Mouse (Mus musculus): ENCODE measurements around the gene Rab25. TPM values are rescaled to one million over a fixed set of nuclear protein-coding genes. Genes with fewer than 3 reads are reported as not detected.

Gene Rab25
- total RNA-seq, 2 experiments from 2014 or later = 0.26 TPM; not detected in 1

DNA sequence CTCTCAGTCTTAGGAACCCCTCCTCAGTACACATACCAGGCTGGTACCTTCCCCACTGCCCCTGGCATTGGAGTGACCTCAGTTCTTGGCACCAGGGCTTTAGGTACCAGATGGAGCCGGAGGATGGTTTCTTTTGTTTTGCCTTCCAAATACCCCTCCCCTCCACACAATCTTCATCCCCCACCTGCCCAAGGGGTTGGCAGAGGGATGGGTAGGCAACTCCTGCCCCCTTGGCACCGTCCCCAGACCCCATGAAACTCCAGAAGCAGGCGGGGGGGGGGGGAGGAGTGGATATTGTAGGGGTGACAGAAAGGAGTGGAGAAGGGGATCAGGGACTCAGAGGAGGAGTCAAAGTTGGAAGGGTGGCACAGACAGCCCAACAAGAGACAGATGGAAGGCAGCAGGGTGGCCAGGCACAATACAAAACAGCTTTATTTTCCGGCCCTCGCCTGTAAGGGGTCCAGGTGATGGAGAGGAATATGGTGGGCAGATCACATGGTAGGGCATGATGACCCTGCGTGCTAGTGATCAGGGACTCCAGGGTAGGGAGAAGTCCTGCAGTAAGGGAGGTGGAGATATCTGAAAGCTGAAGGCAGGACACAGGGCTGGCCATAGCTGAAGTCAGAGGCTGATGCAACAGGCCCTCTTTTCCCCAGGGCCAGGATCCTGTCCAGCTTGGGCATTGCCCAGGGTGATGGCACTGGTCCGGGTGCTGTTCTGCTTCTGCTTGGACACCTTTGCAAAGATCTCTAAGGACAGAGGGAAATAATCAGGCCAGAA is 6.3 kb downstream of the Rab25 start:
- DNase-seq = no peak

DNA sequence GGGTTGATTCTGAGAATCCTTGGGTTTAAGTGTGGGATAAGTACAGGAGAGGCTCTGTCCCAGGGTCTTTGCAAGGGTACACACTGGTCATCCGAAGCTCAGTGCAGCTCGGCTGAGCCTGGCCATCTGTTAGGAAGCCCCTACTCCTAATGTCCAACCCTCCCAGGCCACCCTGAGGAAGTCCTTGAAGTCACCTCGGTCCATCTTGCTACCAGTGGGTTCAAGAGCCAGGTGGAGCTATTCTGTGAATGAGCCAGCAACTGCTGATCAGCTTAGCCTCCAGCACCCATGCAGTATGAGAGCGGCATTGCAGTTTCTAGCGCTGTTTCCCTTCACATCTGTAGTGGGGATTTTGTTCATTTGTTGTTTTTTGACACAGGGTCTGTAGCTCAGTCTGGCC is 8.0 kb downstream of the Rab25 start:
- DNase-seq = no peak

DNA sequence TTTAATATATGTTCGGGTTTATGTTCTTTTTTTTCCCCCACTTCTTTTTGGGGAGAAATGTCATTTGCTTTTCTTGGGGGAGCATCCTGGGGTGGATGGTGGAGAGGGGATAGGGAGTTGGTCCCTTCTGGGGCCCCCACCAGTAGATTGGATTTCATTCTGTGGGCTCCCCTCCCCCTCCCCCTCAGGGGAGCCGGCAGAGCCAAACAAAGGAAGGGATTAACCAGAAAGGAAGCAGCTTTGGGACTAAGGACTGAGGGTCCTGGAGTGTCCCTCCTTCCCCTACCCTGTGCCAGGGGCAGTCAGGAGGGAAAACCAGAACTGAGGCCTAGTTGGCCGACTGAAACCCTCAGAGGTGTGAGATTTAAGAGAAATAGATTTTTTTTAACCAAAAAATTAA is 8.7 kb downstream of the Rab25 start:
- no peak for DNase-seq

DNA sequence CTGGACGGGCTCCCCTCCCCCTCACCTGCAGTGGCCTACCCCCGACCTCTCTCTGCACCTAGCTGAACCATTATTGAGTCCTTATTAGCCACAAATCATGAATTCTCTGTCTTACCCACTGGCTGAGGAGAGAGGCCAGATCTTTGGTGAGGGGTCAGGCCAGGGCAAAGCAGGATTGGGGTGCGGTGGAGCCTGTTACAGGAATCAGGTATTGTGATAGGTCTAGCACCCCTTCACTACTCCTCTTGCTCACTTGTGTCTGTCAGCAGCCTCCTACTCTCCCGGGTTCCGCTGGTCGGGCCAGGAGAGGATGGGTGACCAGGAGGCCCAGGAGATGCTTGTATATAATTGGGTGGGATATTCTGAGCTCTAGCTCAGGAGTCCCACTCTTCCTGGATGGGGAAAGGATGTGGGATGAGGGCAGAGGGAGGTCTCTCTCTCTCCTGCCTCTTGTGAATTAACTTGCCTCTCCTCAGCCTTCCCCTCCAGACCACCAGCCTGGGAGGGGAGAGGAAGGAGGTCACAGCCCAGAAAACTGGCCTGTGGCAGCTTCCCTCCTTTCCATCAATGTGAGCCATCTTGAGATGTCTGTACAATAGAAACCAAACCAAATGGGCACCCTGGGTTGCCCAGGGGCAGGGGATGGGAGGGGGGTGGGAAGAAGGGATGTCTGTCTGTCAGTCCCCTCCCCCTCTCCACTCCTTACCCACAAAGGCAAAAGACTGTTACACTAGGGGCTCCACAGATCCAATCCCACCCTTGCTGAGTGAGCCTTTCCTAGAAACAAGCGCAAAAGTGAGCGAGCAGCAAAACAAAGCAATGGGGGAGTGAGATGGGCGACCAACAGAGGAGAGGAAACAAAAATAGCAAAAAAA is 9.6 kb downstream of the Rab25 start:
- DNase-seq = no peak

DNA sequence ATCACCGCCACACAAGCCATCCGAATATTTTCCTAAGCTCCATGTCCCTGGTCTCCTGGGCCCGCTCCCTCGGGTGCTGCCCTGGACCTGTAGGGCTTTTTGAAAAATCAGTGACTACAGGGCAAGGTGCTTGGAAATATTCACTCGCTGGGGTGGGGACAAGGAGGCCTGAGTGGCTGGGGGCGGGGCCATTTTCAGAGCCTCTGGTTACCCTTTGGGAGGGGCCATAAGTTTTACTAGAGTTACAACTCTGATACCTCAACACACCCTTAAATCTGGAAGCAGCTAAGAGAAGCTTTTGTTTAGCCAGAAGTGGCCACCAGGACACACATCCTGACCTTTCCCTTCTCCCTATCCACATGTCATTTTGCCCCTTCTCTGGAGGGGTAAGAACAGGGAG is 11.0 kb downstream of the Rab25 start:
- DNase-seq = no peak

DNA sequence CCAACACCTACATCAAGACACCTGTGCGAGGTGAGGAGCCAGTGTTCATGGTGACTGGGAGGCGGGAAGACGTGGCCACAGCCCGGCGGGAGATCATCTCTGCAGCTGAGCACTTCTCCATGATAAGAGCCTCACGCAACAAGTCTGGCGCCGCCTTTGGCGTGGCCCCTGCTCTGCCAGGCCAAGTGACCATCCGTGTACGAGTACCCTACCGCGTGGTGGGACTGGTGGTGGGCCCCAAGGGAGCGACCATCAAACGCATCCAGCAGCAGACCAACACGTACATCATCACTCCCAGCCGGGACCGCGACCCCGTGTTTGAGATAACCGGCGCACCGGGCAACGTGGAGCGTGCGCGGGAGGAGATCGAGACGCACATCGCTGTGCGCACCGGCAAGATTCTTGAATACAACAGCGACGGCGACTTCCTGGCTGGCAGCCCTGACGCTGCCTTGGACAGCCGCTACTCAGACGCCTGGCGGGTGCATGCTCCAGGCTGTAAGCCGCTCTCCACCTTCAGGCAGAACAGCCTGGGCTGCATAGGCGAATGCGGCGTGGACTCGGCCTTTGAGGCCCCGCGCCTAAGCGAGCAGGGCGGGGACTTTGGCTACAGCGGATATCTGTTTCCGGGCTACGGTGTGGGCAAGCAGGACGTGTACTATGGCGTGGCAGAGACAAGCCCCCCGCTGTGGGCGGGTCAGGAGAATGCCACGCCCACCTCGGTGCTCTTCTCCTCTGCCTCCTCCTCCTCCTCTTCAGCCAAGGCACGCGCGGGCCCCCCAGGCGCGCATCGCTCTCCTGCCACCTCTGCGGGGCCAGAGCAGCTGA is 11.8 kb downstream of the Rab25 start:
- peak; percentile 85 to 91 for DNase-seq

DNA sequence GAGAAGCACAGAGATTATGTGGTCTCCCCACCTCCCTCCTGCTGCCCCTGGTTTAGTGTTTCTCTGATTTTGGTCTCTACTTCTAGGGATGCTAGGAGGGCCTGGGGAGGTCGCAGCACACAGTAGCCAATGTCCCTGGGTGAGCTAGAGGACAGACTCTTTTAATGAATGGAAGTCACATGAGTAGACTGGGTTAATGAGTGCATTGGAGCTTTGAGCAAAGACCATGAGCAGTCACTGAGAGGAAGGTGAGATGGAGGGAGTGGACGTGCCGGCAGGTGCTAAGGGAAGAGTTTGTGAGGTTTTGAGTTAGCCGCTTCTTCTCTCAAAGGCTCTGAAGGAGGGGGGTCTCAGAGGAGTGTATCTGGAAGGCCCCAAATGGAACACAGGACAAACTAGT is 12.6 kb downstream of the Rab25 start:
- no peak for DNase-seq

DNA sequence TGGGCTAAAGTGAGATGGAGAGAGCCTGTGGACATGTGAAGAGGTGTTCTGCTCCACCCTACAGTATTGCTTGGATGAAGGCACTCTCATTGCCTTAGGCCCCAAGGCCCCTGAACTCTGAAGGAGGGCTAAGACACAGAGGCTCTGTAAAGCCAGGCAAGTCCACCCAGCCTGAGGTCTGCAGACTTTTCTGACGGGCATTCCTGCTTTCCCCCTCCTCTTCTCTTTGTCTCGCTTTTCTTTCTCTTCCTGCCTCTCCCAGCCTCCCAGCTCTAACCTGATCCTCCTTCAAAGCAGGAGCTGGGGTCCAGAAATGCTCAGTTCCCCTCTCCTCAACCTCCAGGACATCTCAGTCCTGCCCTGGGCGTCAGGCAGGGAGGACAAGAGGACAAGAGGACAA is 13.1 kb downstream of the Rab25 start:
- DNase-seq = no peak

DNA sequence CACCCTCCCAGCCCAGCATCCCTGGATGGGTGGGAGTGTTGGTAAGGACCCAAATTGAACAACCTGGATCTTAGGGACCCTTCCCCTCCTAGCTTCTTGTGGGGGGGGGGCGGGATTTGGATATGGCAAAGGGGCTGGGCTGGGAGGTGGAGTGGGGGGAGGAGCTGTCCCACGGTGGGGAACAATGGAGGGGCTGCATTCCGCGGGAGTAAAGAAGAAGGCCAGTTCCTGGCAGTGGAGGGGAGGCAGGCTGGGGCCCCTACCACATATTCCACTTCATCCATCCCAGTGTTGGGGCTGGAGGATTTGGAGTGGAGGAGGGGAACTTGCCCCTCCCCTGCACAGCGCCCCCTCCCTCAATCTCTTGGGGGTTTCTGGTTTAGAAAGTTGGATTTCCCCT is 14.4 kb downstream of the Rab25 start:
- DNase-seq = no peak

DNA sequence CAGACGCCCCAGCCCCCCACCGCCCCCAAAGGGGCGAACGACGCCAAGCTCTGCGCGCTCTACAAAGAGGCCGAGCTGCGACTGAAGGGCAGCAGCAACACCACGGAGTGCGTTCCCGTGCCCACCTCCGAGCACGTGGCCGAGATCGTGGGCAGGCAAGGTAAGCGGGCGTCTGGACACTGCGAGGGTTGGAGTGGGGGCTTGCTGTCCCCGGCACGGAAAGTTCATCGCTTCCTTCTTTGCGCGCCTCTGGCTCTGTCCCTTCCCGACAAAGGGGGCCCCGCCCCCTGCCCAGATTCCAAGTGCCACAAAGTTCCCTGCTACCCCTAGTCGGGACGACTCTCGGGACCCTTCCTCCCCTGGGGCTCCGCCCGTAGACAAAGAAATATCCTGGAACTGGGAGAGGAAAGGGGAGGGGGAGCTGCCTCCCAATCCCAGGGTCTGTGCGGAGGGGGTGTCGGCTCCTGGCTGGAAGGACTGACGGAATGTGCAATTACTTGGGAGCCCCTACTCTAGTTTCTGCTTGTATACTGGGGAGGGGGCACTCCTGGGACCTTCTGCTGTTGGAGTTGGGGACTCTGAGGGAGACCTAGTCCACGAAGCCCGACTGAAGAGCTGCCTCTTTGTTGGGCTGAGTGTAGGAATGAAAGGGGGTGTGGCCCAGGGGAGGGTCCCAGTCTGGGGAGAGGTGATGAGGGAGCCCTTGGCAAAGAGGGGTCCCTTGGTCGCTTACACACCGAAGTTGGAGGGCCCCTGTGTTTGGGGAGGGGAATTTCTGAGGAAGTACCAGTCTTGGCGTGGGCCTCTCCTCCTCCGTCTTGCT is 15.2 kb downstream of the Rab25 start:
- no peak for DNase-seq

DNA sequence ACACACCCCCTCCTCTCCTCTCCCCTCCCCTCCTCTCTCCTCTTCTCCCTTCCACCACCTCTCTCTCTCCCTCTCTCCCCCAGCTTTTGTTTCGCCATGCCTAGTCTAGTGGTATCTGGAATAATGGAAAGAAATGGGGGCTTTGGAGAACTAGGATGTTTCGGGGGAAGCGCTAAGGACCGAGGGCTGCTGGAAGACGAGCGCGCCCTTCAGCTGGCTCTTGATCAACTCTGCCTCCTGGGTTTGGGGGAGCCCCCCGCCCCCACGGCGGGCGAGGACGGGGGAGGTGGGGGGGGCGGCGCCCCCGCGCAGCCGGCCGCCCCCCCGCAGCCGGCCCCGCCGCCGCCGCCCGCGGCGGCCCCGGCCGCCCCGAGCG is 15.8 kb downstream of the Rab25 start, which contains the start of gene Mex3a:
Gene Mex3a, plus strand, starts transcription at position 97 of the 376 bp plus-strand sequence.
- no peak for DNase-seq

DNA sequence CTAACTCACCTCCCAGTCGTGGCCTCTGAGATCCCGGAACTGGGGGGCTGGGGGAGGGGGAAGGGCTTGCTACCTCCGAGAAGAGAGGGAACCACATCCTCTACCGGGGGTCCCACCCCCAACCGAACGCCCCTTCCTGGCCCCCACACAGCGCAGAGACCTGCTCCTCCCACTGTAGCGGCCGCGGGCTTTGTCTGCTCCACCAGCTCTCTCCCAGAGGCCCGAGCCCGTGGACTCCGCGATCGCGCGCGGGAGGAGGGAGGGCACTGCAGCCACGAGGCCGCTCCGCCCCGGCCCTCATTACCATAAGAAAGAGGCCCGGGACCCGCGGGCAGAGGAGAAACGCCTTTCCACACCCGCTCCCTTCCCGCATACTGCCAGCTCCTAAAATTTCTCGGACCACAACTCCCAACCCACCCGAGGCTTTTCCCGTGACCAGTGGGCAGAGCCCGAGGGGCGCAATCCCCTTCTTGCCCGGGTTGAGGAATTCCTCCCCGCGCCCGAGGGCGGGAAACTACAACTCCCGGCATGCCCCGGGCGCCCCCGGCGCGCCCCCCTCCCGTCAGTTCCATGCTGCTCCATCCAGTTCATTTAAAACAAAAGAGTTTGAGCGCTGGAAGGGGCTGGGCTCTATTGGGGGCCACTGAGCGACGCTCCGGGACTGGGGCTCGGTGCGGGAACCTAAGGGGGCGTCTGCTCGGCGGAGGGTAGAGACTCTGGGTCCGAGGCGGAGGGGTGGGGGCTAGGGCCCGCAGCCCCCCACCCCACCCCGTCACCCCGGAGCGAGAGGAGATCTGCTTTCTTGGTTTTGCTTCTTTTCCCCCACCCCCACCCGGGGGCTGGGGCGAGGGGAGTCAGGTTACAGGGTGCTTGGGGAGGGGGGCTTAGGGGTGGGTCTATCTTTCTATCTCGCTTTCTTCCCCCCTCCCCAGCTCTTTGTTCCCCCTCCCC is 16.5 kb downstream of the Rab25 start:
- DNase-seq = peak; percentile 88 to 92

DNA sequence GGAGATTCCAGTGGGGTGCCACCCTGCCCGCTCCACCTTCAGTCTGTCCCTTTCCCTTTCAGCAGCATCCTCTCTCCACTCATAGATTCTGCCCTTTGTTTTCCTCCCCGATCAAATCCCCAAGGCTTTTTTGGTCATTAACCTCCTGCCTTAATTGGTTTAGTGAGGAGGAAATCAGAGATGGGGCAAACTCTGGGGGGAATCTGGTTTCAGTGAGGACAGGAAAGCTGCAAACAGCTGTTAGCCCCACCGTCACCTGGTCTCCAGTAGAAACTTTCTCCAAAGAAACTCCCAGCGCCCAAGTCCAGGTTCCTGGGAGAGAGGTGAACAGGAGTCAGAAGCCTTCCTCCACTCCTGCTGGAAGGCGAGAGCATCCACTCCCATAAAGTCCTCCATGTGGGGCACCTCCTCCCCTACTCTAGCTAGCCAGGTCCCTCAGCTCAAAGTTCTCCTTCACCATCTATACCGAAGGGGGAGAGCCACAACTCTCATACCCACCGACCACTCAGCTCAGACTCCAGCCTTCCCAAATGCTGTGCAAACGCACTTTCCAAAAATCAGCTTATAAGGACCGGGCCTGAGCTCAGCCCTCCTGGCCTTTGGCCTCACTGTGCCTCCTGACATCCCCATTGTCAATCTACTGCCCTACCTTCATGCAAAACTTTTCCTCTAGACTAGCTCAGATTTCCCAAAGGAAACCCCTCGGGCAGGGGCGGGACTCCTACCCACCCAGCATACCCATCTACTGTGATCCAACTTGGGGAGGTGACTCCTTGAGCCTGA is 17.8 kb downstream of the Rab25 start:
- DNase-seq = no peak

DNA sequence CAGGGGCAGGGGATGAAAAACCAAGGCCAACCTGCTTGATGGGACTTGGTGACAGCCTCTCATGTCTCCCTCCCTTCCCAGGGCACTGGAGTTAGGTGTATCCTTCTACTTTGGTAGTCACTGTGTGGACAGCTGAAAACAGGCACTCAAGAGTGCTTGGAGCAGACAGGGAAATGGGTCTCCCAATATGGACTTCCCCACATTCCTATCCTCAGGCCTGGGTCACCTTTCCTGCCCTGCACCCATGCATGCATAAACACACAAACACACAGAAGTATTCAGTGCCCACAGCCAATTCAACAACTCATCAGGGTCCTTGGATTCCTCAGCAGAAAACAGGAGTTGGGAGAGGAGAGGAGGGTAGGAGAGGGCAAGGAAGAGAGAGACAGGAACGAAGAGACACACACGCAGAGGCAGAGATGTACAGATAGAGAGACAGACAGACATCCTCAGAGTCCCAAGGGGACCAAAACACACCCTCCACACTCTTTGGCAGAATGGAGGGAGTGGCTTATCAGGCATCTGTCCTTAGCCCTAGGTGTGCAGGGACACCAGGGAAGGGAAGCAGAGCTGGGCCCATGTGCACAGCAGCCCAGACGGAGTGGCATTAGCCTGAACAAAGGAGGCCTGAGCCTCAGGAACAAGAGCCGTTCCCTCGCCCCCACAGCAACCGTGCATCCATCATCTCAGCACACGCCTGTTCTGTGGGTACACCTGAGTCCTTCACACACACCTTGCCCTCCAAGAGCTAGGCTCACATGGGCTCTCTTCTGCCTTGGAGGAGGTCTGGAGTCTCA is 18.7 kb downstream of the Rab25 start:
- DNase-seq = no peak

DNA sequence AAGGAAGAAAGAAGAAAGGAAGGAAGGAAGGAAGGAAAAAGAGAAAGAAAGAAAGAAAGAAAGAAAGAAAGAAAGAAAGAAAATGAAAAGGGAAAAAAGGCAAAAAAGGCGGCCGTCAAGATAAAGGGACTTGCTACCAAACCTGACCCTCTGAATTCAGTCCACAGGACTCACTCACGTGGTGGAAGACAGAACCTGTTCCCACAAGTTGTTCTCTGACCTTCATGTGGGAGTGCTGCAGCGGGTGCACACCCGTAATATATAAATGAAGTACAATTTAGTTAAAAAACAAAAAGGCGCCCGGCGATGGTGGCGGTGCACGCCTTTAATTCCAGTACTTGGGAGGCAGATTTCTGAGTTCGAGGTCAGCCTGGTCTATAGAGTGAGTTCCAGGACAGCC is 19.5 kb downstream of the Rab25 start:
- no peak for DNase-seq

DNA sequence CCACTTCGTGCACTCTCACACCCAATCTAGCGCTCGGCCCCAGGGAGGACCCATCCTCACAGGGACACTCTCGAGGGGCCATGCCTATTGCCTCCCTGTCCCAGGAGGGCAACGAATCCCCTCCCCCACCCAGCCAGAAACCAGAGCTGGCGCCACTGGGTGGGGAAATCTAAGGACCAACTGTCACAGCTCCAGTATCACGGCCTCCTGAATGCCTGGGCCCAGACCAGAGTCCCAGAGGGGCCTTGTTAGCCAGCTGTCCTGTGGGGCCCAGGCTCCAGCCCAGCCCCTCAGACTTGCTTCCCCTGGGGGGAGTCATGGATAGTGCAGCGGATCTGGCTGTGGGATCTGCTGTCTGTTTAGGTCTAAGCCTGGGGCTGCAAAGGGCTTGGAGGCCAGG is 20.5 kb downstream of the Rab25 start:
- no peak for DNase-seq

DNA sequence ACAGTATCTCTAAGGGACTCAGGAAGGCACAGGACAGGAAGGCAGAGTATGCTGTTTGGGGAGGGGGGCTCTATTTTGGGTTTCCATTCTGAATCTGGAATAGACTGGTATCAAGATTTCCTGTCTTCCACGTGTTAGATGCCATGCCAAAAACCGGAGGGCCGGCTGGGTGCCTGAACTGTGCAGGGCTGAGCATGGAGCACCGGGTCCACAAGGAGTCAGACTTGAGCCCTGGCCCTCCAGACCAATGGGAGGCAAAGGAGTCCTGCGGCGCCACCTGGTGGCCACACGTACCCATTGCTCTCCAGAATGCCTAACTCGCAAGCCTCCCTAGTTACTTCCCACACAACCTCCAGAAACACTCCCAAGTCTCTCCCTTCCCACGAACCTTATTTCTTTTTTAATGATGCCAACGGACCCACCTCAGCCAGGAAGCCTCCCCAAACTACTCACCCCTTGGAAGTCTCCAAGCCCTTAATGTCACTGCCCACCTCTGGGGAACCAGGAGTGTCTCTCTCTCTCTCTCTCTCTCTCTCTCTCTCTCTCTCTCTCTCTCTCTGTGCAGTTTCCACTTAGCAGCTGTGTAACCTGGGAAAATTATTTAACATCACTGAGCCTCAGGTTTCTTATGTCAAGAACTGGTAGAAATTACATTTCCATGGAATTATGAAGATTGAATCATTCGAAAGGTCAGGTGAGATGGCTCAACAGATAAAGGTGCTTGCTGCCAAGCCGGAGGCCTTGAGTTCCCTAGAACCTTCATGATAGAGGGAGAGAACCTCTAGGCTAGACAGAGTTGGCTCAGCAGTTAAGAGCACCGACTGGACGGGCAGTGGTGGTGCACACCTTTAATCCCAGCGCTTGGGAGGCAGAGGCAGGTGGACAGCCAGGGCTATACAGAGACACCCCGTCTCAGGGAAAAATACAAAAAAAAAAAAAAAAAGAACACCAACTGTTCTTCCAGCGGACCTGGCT is 21.7 kb downstream of the Rab25 start:
- peak; percentile 88 to 89 for DNase-seq

DNA sequence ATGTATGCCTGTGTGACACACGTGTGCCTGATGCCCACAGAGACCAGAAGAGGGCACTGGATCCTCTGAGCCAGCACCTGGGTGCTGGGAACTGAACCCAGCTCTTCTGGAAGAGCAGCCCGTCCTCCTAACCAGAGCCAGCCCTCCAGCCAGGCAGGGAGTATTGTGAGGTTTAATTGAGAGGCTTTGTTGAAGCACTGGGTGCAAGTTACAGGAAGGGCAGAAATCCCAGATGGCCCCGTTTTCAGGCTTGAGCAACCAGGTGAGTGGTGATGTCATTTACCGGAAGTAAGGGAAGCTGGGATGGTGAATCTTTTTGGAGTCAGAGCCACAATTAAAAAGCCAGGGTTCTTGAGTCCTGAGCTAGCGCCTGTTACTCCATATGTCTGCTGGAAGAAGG is 23.1 kb downstream of the Rab25 start:
- DNase-seq = no peak

Data from heart, adult 18-20 months (tissue).